Mouse (Mus musculus): Measurements from ENCODE around the gene Mgme1. TPM values are rescaled to one million over a fixed set of nuclear protein-coding genes. Genes with fewer than 3 reads are reported as not detected.
A peak's percentile ranks its signal among the peaks of the same experiment; 100 is the strongest.

Gene Mgme1
- total RNA-seq, 1 experiment from 2014 or later = 6.8 TPM

GRCm38 (mm10) chr2:144248613-144249376, 21.7 kb upstream of the Mgme1 start:
- ATAC-seq (replicated peaks; ENCODE audit: insufficient number of reproducible peaks, low FRiP score, low TSS enrichment, poor library complexity, severe bottlenecking) = no peak

DNA sequence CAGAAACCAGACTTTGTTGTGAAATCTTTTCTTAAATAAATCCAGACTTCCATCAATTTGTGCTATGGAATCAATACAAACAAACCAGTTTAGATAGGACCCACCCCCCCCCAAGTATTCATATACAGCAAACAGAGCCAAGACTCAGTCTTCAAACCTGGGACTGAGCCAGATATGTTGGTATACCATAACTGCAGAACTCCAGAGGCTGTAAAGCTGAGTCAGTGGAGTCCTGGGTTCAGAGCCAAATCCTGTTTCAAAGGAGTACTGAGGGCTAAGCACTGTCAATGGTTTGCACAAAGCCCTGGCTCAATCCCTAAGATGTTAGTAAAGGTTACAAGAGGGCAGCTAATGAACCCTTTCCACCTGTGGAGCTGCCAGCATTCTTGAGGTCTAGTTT, 20.4 kb upstream of the Mgme1 start:
- ATAC-seq (replicated peaks; ENCODE audit: insufficient number of reproducible peaks, low FRiP score, low TSS enrichment, poor library complexity, severe bottlenecking) = no peak

DNA sequence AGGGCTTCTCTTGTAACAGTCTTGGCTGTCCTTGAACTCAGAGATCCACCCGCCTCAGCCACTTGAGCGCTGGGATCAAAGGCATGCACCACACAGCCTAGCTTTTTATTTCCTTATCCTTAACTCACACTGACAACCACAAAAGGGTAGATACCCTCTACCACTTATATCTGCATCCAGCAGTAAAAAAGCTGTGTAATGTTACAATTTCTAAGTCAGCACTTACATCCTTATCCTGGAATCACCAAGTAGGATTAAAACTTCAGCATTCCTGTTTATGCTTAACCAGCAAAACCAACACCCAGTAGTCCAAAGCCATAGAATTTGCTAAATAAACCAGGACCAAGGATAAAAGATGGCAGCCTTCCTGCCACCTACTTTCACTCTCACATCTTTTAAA, 7.6 kb upstream of the Mgme1 start:
- no peak for ATAC-seq (replicated peaks; ENCODE audit: insufficient number of reproducible peaks, low FRiP score, low TSS enrichment, poor library complexity, severe bottlenecking)

DNA sequence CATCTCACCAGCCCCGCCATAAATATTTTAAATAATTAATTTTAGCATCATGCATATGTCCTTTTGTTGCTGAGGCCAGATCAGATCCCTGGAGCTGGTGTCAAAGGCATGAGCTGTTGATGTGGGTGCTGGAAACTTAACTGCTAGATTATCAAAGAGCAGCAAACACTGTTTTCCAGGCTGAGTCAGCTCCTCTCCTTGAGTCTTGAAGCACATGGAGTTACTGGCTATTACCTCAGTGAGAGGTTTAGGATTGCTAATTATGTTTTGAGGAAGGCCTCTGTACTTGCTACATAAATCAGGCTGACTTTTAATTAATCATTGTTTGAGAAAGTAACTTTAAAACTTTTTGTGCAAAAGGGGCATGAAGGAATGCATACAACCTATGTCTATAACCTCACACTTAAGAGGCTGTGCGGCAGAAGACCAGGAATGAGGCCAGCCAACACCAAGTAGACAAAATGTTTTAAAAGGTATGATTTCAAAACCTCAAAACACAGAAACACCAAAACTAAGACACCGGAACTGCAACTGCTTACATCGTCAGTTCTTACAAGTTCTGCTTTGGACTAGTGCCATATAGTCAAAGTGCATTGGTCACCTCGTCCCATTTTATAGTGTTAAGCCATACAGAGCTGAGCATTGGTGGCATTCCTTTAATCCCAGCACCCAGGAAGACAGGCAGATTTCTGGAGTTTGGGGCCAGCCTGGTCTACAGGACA, 5.9 kb upstream of the Mgme1 start:
- 0 out of 2 replicates have a peak, but pooled peaks have one; percentile 25 for ATAC-seq (replicated peaks; ENCODE audit: insufficient number of reproducible peaks, low FRiP score, low TSS enrichment, poor library complexity, severe bottlenecking)

- no peak for ATAC-seq (replicated peaks; ENCODE audit: insufficient number of reproducible peaks, low FRiP score, low TSS enrichment, poor library complexity, severe bottlenecking)
Observed at GRCm38 (mm10) chr2:144265120-144265488, 5.4 kb upstream of the Mgme1 start.

DNA sequence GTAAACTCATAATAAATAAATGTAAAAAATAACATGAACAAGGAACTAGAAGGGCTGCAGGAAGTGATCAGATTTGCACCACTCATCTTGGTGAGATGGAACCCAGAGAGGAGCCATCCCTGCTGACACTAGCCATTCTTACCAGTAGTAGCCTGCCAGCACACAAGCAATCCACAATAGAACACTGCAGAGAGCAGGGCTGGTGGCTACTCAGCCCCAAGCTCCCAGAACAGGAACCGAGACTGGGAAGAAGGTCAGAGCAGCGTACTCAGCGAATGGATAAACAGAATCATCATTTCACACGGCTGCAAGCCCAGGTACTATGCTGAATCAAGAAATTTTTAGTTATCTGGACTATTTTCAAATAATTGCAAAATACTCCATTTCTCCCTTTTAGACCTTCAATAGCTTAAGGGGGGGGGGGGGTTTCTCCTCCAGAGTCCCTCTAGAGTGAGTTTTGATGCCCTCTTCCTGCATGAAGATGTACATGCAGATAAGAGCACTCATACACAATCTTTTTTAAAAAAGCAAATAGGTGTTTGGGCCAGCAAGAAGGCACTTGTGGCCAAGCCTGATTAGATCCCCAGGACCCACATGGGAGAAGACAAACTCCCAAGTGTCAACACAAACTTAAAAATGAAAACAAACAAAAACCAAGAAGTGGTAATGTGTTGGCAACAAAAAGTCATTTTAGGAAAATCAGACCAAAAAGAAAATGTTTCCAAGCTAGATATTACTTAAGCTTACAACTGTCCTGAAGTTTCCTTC, 4.4 kb upstream of the Mgme1 start:
- peak; percentile 58 for ATAC-seq (replicated peaks; ENCODE audit: insufficient number of reproducible peaks, low FRiP score, low TSS enrichment, poor library complexity, severe bottlenecking)

DNA sequence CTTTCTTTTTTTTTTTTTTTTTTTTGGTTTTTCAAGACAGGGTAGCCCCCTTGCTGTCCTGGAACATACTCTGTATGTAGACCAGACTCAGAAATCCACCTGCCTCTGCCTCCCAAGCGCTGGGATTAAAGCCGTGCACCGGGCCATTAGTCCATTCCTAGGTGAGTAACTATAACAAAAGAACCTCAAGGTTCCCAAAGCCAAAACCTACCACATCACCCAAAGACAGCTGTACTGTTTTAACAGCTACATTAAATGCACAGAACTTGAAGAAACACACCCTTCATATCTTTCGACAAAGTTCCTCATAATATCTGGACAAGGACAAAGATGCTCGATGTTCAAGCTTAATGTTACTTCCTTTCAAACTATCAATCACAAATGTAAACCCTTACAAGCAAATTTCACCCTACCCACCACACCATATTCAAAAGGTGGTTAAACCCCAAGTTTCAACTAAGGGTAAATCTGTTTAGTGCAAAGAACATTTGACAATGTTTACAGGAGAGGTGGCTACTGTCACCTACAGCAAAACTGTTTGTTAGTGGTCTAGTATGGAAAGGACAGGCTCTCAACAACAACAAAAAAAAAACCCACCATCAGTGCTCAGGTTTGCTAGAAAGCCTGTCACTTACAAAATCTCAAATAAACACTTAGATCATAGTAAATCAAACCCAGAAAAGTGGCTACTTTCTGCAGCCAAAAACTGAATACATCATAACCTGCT, 3.3 kb upstream of the Mgme1 start:
- no peak for ATAC-seq (replicated peaks; ENCODE audit: insufficient number of reproducible peaks, low FRiP score, low TSS enrichment, poor library complexity, severe bottlenecking)

DNA sequence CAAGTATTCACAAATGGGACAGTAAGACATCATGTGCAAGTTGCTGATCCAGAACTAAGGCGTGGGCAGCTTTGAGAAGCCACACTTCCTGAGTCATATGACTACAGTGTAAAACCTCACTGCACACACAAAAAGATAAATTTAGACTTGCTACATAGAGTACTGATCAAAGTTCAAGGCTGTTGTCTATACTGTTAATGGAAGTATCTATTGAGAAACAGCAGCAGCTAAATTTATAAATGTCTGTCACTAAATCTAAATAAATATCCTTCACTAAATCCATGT, 2.8 kb upstream of the Mgme1 start:
- ATAC-seq (replicated peaks; ENCODE audit: insufficient number of reproducible peaks, low FRiP score, low TSS enrichment, poor library complexity, severe bottlenecking) = peak; percentile 64

DNA sequence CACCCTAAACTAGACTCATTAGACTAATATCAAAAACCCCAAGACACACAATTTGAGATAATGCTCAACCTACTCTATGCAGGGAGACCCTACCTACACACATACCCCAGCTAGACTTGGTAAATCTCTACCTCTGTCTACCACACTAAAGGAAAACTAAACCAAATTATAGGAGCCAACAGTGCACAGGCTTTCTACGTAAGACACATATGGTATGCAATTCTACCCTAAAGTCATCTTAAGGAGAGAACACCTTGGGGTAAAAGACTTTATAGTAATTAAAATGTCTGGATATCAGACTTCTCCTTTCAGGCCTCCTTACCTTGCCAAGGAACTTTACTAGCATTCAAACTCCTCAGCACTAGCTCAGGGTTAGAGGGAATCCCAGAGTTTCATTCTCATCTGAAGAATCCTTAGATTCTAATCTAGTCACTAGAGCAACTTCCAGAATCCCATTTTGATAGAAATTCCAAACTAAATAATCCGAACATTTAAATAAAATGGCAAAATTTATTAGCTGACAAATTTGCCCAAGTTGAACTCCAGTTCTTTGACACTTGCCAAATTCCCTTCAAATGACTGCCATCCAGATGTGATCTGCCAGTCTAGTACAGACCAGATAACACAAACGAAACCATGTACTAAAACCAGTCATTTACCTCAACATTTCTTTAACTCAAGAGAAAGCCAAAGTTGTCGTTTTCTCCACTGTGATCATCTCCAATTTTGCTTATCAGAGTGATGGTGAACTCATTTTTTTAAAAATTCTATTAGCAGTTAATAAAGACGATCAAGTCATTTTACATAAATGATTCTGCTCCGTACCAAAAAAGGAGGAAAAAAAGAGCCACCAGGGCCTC, 1.8 kb upstream of the Mgme1 start:
- ATAC-seq (replicated peaks; ENCODE audit: insufficient number of reproducible peaks, low FRiP score, low TSS enrichment, poor library complexity, severe bottlenecking) = no peak

DNA sequence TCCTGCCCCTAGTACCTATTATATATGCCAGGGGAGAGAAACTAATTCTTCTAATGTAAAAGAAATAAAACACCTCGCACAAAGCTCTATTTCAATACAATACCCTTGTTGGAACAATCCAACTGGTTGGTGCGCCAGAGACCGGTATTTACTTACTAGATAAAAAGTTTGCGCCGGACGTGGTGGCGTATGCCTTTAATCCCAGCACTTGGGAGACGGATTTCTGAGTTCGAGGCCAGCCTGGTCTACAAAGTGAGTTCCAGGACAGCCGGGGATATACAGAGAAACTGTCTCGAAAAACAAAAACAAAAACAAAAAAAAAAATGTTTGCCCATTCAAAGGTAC, 1.2 kb upstream of the Mgme1 start:
- ATAC-seq (replicated peaks; ENCODE audit: insufficient number of reproducible peaks, low FRiP score, low TSS enrichment, poor library complexity, severe bottlenecking) = no peak

DNA sequence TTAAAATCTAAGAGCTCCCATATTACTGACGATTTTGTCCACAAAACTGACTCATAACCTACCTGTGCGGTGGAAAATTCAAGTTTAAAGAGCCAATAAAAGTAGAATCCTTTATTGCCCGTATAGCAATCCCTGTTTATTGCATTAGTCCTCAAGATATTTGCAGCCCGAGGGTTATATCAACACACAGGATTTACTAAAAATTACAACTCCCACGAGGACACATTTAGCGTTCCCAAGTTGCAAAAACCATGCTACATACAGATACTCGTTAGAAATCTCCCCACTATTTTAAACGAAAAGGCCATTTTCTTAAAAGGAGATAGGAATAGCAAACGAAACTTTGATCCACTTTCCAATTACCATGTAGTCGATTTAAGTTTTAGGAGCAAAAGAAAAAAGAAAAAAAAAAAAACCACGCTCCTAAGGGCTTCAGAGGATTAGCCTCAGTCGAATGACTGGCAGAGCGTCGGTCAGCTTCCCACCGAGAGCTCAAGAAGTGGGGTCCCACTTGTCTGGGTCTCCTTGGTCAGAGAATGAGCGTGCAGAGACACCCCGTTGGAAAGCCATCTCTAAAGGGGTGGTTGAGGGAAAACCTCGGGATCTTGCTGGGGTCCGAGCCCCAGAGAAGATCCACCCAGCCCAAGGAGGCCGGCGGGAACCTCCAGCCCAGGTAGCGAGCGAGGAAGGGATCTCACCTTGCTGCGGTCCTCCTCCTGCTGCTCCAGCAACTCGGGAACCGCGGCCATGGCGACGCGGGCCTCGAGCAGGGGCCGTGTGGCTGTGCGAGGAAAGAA, 586 bp upstream of the Mgme1 start:
- ATAC-seq (replicated peaks; ENCODE audit: insufficient number of reproducible peaks, low FRiP score, low TSS enrichment, poor library complexity, severe bottlenecking) = no peak; the same call in 1 of the 2 replicates

DNA sequence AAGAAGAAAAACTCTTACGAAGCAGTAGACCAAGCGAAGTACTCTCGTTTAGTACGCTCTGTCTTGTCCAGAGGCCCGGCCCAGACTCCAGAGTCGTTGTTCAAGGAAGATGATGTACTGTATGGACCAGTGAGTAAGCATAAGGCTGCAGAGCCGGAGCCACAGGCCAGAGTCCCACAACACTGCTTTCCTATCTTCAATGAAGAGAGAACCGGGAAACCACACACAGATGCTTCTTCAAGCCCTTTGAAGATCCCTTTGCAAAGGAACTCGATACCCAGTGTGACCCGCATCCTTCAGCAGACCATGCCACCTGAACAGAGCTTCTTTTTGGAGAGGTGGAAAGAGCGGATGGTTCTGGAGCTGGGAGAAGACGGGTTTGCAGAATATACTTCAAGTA, 1.6 kb downstream of the Mgme1 start:
- no peak for ATAC-seq (replicated peaks; ENCODE audit: insufficient number of reproducible peaks, low FRiP score, low TSS enrichment, poor library complexity, severe bottlenecking)

DNA sequence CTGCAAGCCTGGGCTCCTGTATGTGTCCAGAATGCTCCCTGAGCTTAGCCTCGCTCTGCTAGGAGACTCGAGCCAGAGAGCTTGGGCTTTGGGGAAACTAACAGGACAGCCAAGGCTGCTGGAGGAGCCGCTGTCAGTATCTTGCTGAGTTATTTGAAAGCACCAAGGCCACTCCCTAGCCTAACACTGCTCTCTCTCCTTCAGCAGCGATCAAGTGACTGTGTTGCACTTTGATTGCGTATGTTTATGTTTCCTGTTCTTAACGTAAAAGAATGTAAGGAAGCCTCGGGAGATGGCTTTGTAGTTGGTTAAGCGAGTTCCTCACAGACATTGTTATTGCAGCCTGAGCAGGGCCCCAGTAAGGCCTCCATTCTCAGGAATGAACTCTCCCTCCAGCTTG, 4.3 kb downstream of the Mgme1 start:
- ATAC-seq (replicated peaks; ENCODE audit: insufficient number of reproducible peaks, low FRiP score, low TSS enrichment, poor library complexity, severe bottlenecking) = 0 out of 2 replicates have a peak, but pooled peaks have one; percentile 22

GRCm38 (mm10) chr2:144276885-144277284, 6.4 kb downstream of the Mgme1 start:
- no peak for ATAC-seq (replicated peaks; ENCODE audit: insufficient number of reproducible peaks, low FRiP score, low TSS enrichment, poor library complexity, severe bottlenecking)

GRCm38 (mm10) chr2:144279742-144280141, 9.3 kb downstream of the Mgme1 start:
- ATAC-seq (replicated peaks; ENCODE audit: insufficient number of reproducible peaks, low FRiP score, low TSS enrichment, poor library complexity, severe bottlenecking) = no peak

DNA sequence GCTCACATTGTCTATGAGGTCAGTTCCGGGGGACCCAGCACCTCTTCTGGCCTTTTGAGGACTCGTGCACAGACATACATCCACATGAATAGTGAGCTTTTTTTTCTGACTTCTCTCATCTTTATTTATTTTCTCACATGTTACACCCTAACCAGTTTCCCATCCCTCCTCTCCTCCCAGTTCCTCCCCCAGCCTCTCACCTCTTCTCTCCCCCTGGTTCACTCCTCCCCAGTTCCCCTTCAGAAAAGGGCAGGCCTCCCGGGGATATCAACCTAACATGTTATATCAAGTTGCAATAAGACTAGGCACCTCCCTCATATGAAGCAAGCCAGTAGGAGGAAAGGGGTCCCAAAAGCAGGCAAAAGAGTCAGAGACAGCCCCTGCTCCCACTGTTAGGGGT, 10.1 kb downstream of the Mgme1 start:
- no peak for ATAC-seq (replicated peaks; ENCODE audit: insufficient number of reproducible peaks, low FRiP score, low TSS enrichment, poor library complexity, severe bottlenecking)

- ATAC-seq (replicated peaks; ENCODE audit: insufficient number of reproducible peaks, low FRiP score, low TSS enrichment, poor library complexity, severe bottlenecking) = no peak
Observed at GRCm38 (mm10) chr2:144281417-144281816, 11.0 kb downstream of the Mgme1 start.

GRCm38 (mm10) chr2:144290321-144290720, 19.9 kb downstream of the Mgme1 start:
- ATAC-seq (replicated peaks; ENCODE audit: insufficient number of reproducible peaks, low FRiP score, low TSS enrichment, poor library complexity, severe bottlenecking) = peak; percentile 44; the same call in 1 of the 2 replicates
